Mouse (Mus musculus): ENCODE results near the gene Trpm3. TPM values are rescaled to one million over a fixed set of nuclear protein-coding genes. Genes with fewer than 3 reads are reported as not detected.

Gene Trpm3
- total and polyA plus RNA-seq, 3 experiments = 0.49 TPM; not detected in 2

- no peak for ATAC-seq (ENCODE audit: extremely low read depth, insufficient number of reproducible peaks, low FRiP score, poor library complexity, severe bottlenecking)
- Histone ChIP-seq H3K9me3 (replicated peaks) (no peaks in the 10 kb centered on the region), H3K36me3 (replicated peaks) (no peaks in the 10 kb centered on the region), H3K4me3 (ENCODE audit: low read depth, low read length) (no peak overlapping the region), H3K4me1 (ENCODE audit: insufficient read depth, low read depth, low read length) (no peaks in the 10 kb centered on the region), H3K27me3 (ENCODE audit: insufficient read depth, low read length) (no peaks in the 10 kb centered on the region)
- TF ChIP-seq TAL1 (conservative IDR thresholded peaks at IDR 0.05; ENCODE audit: low read depth, low read length) (no peak), POLR2AphosphoS5 (IDR thresholded peaks at IDR 0.05; ENCODE audit: insufficient replicate concordance, low read depth, low read length) (no peak), CTCF (IDR thresholded peaks at IDR 0.05; ENCODE audit: low read depth, low read length) (no peak), GATA1 (IDR thresholded peaks at IDR 0.05; ENCODE audit: borderline replicate concordance, low read length) (no peak), GATA2 (IDR thresholded peaks at IDR 0.05; ENCODE audit: borderline replicate concordance, low read depth, low read length) (no peak)
- no peak for DNase-seq (ENCODE audit: low spot score)
Observed at GRCm38 (mm10) chr19:22120976-22121375, 17.9 kb upstream of the Trpm3 start.

GRCm38 (mm10) chr19:22121631-22122030 is 17.2 kb upstream of the Trpm3 start:
- Histone ChIP-seq H3K9me3 (replicated peaks) (no peaks in the 10 kb centered on the region), H3K36me3 (replicated peaks) (no peaks in the 10 kb centered on the region), H3K27me3 (ENCODE audit: insufficient read depth, low read length) (no peaks in the 10 kb centered on the region), H3K4me3 (ENCODE audit: low read depth, low read length) (no peak overlapping the region), H3K4me1 (ENCODE audit: insufficient read depth, low read depth, low read length) (no peaks in the 10 kb centered on the region)
- TF ChIP-seq GATA2 (IDR thresholded peaks at IDR 0.05; ENCODE audit: borderline replicate concordance, low read depth, low read length) = no peak
- TF ChIP-seq GATA1 (IDR thresholded peaks at IDR 0.05; ENCODE audit: borderline replicate concordance, low read length) = no peak
- TF ChIP-seq POLR2AphosphoS5 (IDR thresholded peaks at IDR 0.05; ENCODE audit: insufficient replicate concordance, low read depth, low read length) = no peak
- TF ChIP-seq CTCF (IDR thresholded peaks at IDR 0.05; ENCODE audit: low read depth, low read length) = no peak
- no peak for TF ChIP-seq TAL1 (conservative IDR thresholded peaks at IDR 0.05; ENCODE audit: low read depth, low read length)
- ATAC-seq (ENCODE audit: extremely low read depth, insufficient number of reproducible peaks, low FRiP score, poor library complexity, severe bottlenecking) (no peak), DNase-seq (ENCODE audit: low spot score) (no peak)

GRCm38 (mm10) chr19:22132626-22133025 is 6.2 kb upstream of the Trpm3 start:
- ATAC-seq (ENCODE audit: extremely low read depth, insufficient number of reproducible peaks, low FRiP score, poor library complexity, severe bottlenecking) (no peak), DNase-seq (ENCODE audit: low spot score) (no peak)
- no peak for TF ChIP-seq POLR2AphosphoS5 (IDR thresholded peaks at IDR 0.05; ENCODE audit: insufficient replicate concordance, low read depth, low read length)
- TF ChIP-seq CTCF (IDR thresholded peaks at IDR 0.05; ENCODE audit: low read depth, low read length) = no peak
- TF ChIP-seq TAL1 (conservative IDR thresholded peaks at IDR 0.05; ENCODE audit: low read depth, low read length) = no peak
- TF ChIP-seq GATA1 (IDR thresholded peaks at IDR 0.05; ENCODE audit: borderline replicate concordance, low read length) = no peak
- H3K9me3 ChIP-seq (replicated peaks) = no peaks in the 10 kb centered on the region
- H3K27me3 ChIP-seq (ENCODE audit: insufficient read depth, low read length) = no peaks in the 10 kb centered on the region
- H3K36me3 ChIP-seq (replicated peaks) = no peaks in the 10 kb centered on the region
- H3K4me3 ChIP-seq (ENCODE audit: low read depth, low read length) = no peak overlapping the region
- no peaks in the 10 kb centered on the region for H3K4me1 ChIP-seq (ENCODE audit: insufficient read depth, low read depth, low read length)

- ATAC-seq (ENCODE audit: extremely low read depth, insufficient number of reproducible peaks, low FRiP score, poor library complexity, severe bottlenecking) = no peak
- Histone ChIP-seq H3K36me3 (replicated peaks) (no peaks in the 10 kb centered on the region), H3K4me1 (ENCODE audit: insufficient read depth, low read depth, low read length) (no peaks in the 10 kb centered on the region), H3K4me3 (ENCODE audit: low read depth, low read length) (no peak overlapping the region), H3K27me3 (ENCODE audit: insufficient read depth, low read length) (0 out of 2 replicates have a peak, but pooled peaks cover 2% of the 10 kb centered on the region), H3K9me3 (replicated peaks) (no peaks in the 10 kb centered on the region)
- TF ChIP-seq GATA1 (IDR thresholded peaks at IDR 0.05; ENCODE audit: borderline replicate concordance, low read length) = no peak
- TF ChIP-seq TAL1 (conservative IDR thresholded peaks at IDR 0.05; ENCODE audit: low read depth, low read length) = no peak
- no peak for TF ChIP-seq CTCF (IDR thresholded peaks at IDR 0.05; ENCODE audit: low read depth, low read length)
- no peak for TF ChIP-seq POLR2AphosphoS5 (IDR thresholded peaks at IDR 0.05; ENCODE audit: insufficient replicate concordance, low read depth, low read length)
- TF ChIP-seq GATA2 (IDR thresholded peaks at IDR 0.05; ENCODE audit: borderline replicate concordance, low read depth, low read length) = no peak
- no peak for DNase-seq (ENCODE audit: low spot score)
Observed at GRCm38 (mm10) chr19:22178549-22178948, 39.7 kb downstream of the Trpm3 start.

GRCm38 (mm10) chr19:22179017-22179416 is 40.2 kb downstream of the Trpm3 start:
- Histone ChIP-seq H3K27me3 (ENCODE audit: insufficient read depth, low read length) (0 out of 2 replicates have a peak, but pooled peaks cover 2% of the 10 kb centered on the region), H3K36me3 (replicated peaks) (no peaks in the 10 kb centered on the region), H3K4me3 (ENCODE audit: low read depth, low read length) (no peak overlapping the region), H3K4me1 (ENCODE audit: insufficient read depth, low read depth, low read length) (no peaks in the 10 kb centered on the region), H3K9me3 (replicated peaks) (no peaks in the 10 kb centered on the region)
- TF ChIP-seq GATA2 (IDR thresholded peaks at IDR 0.05; ENCODE audit: borderline replicate concordance, low read depth, low read length) (no peak), TAL1 (conservative IDR thresholded peaks at IDR 0.05; ENCODE audit: low read depth, low read length) (no peak), CTCF (IDR thresholded peaks at IDR 0.05; ENCODE audit: low read depth, low read length) (no peak), GATA1 (IDR thresholded peaks at IDR 0.05; ENCODE audit: borderline replicate concordance, low read length) (no peak), POLR2AphosphoS5 (IDR thresholded peaks at IDR 0.05; ENCODE audit: insufficient replicate concordance, low read depth, low read length) (no peak)
- DNase-seq (ENCODE audit: low spot score) (no peak), ATAC-seq (ENCODE audit: extremely low read depth, insufficient number of reproducible peaks, low FRiP score, poor library complexity, severe bottlenecking) (no peak)

- no peak for DNase-seq (ENCODE audit: low spot score)
- H3K4me1 ChIP-seq (ENCODE audit: insufficient read depth, low read depth, low read length) = no peaks in the 10 kb centered on the region
- H3K27me3 ChIP-seq (ENCODE audit: insufficient read depth, low read length) = 0 out of 2 replicates have a peak, but pooled peaks cover 2% of the 10 kb centered on the region
- H3K36me3 ChIP-seq (replicated peaks) = no peaks in the 10 kb centered on the region
- ATAC-seq (ENCODE audit: extremely low read depth, insufficient number of reproducible peaks, low FRiP score, poor library complexity, severe bottlenecking) = no peak
- no peak overlapping the region for H3K4me3 ChIP-seq (ENCODE audit: low read depth, low read length)
- no peak for TF ChIP-seq TAL1 (conservative IDR thresholded peaks at IDR 0.05; ENCODE audit: low read depth, low read length)
- no peak for TF ChIP-seq GATA1 (IDR thresholded peaks at IDR 0.05; ENCODE audit: borderline replicate concordance, low read length)
- TF ChIP-seq CTCF (IDR thresholded peaks at IDR 0.05; ENCODE audit: low read depth, low read length) = no peak
- no peak for TF ChIP-seq POLR2AphosphoS5 (IDR thresholded peaks at IDR 0.05; ENCODE audit: insufficient replicate concordance, low read depth, low read length)
- no peak for TF ChIP-seq GATA2 (IDR thresholded peaks at IDR 0.05; ENCODE audit: borderline replicate concordance, low read depth, low read length)
- no peaks in the 10 kb centered on the region for H3K9me3 ChIP-seq (replicated peaks)
Observed at GRCm38 (mm10) chr19:22180136-22180535, 41.3 kb downstream of the Trpm3 start.
